In genomic region chr6:87870440-87870839, GRCm38 (mm10) we compare ENCODE assay signal across 31 mouse cellular contexts. TPM values are rescaled to one million over a fixed set of nuclear protein-coding genes. Genes with fewer than 3 reads are reported as not detected.
DNase-seq lines count a peak whose midpoint lies in the region; ATAC-seq lines count a peak whose summit lies in the region.
"Had no signal": no experiment of that assay in that cellular context is flagged by ENCODE, and none has a peak within 500 bp of the region (broad histone marks: within the 10 kb centered on the region; RNA-seq: fewer than 3 reads in every experiment).

No protein-coding gene starts in this region.

- no peak overlapping the region for H3K9ac ChIP-seq in liver, embryonic 11.5 days (ENCODE audit: low read depth, low read length)
- H3K9ac ChIP-seq in liver, embryonic 13.5 days, result peak overlapping the region; percentile 29; the same call in 1 of the 2 replicates
- no peak overlapping the region for H3K9ac ChIP-seq in liver, embryonic 16.5 days (ENCODE audit: low read depth, low read length)
- no peak overlapping the region for H3K9ac ChIP-seq in hindbrain, embryonic 14.5 days
- H3K9ac ChIP-seq: embryonic facial prominence, embryonic 13.5 days; forebrain, embryonic 13.5 days; heart, embryonic 15.5 days; hindbrain, embryonic 13.5 days had no signal

- no peaks in the 10 kb centered on the region for H3K36me3 ChIP-seq in liver, embryonic 11.5 days (ENCODE audit: control insufficient read depth, insufficient read depth, low read length)
- H3K36me3 ChIP-seq in liver, embryonic 13.5 days, result no peaks in the 10 kb centered on the region
- no peaks in the 10 kb centered on the region for H3K36me3 ChIP-seq in liver, embryonic 16.5 days (ENCODE audit: control insufficient read depth, insufficient read depth)
- H3K36me3 ChIP-seq in hindbrain, embryonic 14.5 days (replicated peaks; ENCODE audit: control insufficient read depth, insufficient read depth), result no peaks in the 10 kb centered on the region
- no peaks in the 10 kb centered on the region for H3K36me3 ChIP-seq in forebrain, embryonic 10.5 days (replicated peaks)
- H3K36me3 ChIP-seq: embryonic facial prominence, embryonic 10.5 days; embryonic facial prominence, embryonic 13.5 days; heart, embryonic 15.5 days; hindbrain, embryonic 10.5 days; hindbrain, embryonic 13.5 days had no signal

- 26% methylated on average over 1 of the region's 1 CpGs for WGBS in liver, embryonic 11.5 days
- 19% methylated on average over 1 of the region's 1 CpGs for WGBS in liver, embryonic 13.5 days (ENCODE audit: insufficient replicate concordance)
- 8% methylated on average over 1 of the region's 1 CpGs for WGBS in liver, embryonic 16.5 days (ENCODE audit: insufficient replicate concordance)
- WGBS in hindbrain, embryonic 14.5 days, result 79% methylated on average over 1 of the region's 1 CpGs
- 82% methylated on average over 1 of the region's 1 CpGs for WGBS in forebrain, embryonic 10.5 days

- no peaks in the 10 kb centered on the region for H3K9me3 ChIP-seq in liver, embryonic 11.5 days (ENCODE audit: control insufficient read depth, low read length)
- no peaks in the 10 kb centered on the region for H3K9me3 ChIP-seq in liver, embryonic 13.5 days (replicated peaks)
- H3K9me3 ChIP-seq in liver, embryonic 16.5 days (replicated peaks; ENCODE audit: control insufficient read depth, low read length), result no peaks in the 10 kb centered on the region
- no peaks in the 10 kb centered on the region for H3K9me3 ChIP-seq in hindbrain, embryonic 14.5 days (ENCODE audit: control insufficient read depth, low read length)
- H3K9me3 ChIP-seq in forebrain, embryonic 10.5 days, result no peaks in the 10 kb centered on the region
- H3K9me3 ChIP-seq: embryonic facial prominence, embryonic 10.5 days; embryonic facial prominence, embryonic 13.5 days; forebrain, embryonic 13.5 days; heart, embryonic 15.5 days; hindbrain, embryonic 10.5 days had no signal

- H3K4me1 ChIP-seq in liver, embryonic 11.5 days (replicated peaks; ENCODE audit: control insufficient read depth, insufficient read depth, low read length), result peaks cover 22% of the 10 kb centered on the region
- H3K4me1 ChIP-seq in liver, embryonic 13.5 days (replicated peaks), result peaks cover 62% of the 10 kb centered on the region
- peaks cover 38% of the 10 kb centered on the region for H3K4me1 ChIP-seq in liver, embryonic 16.5 days (ENCODE audit: control insufficient read depth, low read depth, low read length)
- H3K4me1 ChIP-seq in hindbrain, embryonic 14.5 days (replicated peaks; ENCODE audit: control insufficient read depth, insufficient read depth, low read length), result no peaks in the 10 kb centered on the region
- H3K4me1 ChIP-seq in forebrain, embryonic 10.5 days, result no peaks in the 10 kb centered on the region
- H3K4me1 ChIP-seq: embryonic facial prominence, embryonic 10.5 days; embryonic facial prominence, embryonic 13.5 days; forebrain, embryonic 13.5 days; hindbrain, embryonic 10.5 days; hindbrain, embryonic 13.5 days had no signal

- no peak overlapping the region for H3K4me3 ChIP-seq in liver, embryonic 11.5 days (ENCODE audit: low read depth, low read length)
- H3K4me3 ChIP-seq in liver, embryonic 13.5 days (replicated peaks), result no peak overlapping the region
- no peak overlapping the region for H3K4me3 ChIP-seq in liver, embryonic 16.5 days (ENCODE audit: low read depth, low read length)
- no peak overlapping the region for H3K4me3 ChIP-seq in hindbrain, embryonic 14.5 days (replicated peaks; ENCODE audit: low read length)
- no peak overlapping the region for H3K4me3 ChIP-seq in forebrain, embryonic 10.5 days
- H3K4me3 ChIP-seq: embryonic facial prominence, embryonic 10.5 days; embryonic facial prominence, embryonic 13.5 days; erythroblast, embryonic 14.5 days; forebrain, embryonic 13.5 days; heart, adult 2 months; heart, embryonic 15.5 days; hindbrain, embryonic 10.5 days; hindbrain, embryonic 13.5 days had no signal

- no peak for DNase-seq in liver, embryonic 11.5 days (ENCODE audit: low spot score)
- no peak for DNase-seq in liver
- no peak for DNase-seq in liver, embryonic 13.5 days
- DNase-seq in hindbrain, embryonic 14.5 days (ENCODE audit: low spot score), result no peak
- DNase-seq in forebrain, embryonic 10.5 days (ENCODE audit: extremely low spot score, low spot score), result no peak
- no peak for DNase-seq in thymus, postnatal 4 days
- DNase-seq: adrenal gland, adult 8-10 months; adrenal gland, postnatal 25 days; cerebellum, adult 11-12 months; cerebellum, adult 8-10 months; cerebellum, postnatal 10 days; cerebellum, postnatal 36 days; embryo, embryonic 11 days; gastrocnemius, postnatal 36 days; heart, adult 2 months; heart, postnatal 10 days; heart, postnatal 36 days had no signal

- peak; percentile 71 for ATAC-seq in liver, embryonic 11.5 days (replicated peaks; ENCODE audit: low FRiP score)
- ATAC-seq in liver, embryonic 13.5 days (ENCODE audit: low read depth), result peak; percentile 71
- ATAC-seq in liver, embryonic 16.5 days (ENCODE audit: low read depth), result peak; percentile 72
- no peak for ATAC-seq in hindbrain, embryonic 14.5 days (ENCODE audit: low FRiP score)
- ATAC-seq: activated CD4-positive, CD25-positive, alpha-beta regulatory T cell, adult 4 months; CD4-positive, CD25-positive, alpha-beta regulatory T cell, adult 4 months; forebrain, embryonic 13.5 days; forebrain, embryonic 16.5 days; hindbrain, postnatal 0 days; inflammation-experienced regulatory T-cells, adult 6 months had no signal

- no peaks in the 10 kb centered on the region for H3K27me3 ChIP-seq in liver, embryonic 11.5 days (replicated peaks; ENCODE audit: control insufficient read depth, insufficient read depth, low read length)
- no peaks in the 10 kb centered on the region for H3K27me3 ChIP-seq in liver, embryonic 13.5 days
- H3K27me3 ChIP-seq in liver, embryonic 16.5 days (ENCODE audit: control insufficient read depth, insufficient read depth, low read depth, low read length), result no peaks in the 10 kb centered on the region
- H3K27me3 ChIP-seq in hindbrain, embryonic 14.5 days (ENCODE audit: control insufficient read depth, insufficient read depth, low read length), result no peaks in the 10 kb centered on the region
- H3K27me3 ChIP-seq in forebrain, embryonic 10.5 days (ENCODE audit: poor library complexity, severe bottlenecking), result no peaks in the 10 kb centered on the region
- H3K27me3 ChIP-seq: embryonic facial prominence, embryonic 13.5 days; forebrain, embryonic 13.5 days; heart, embryonic 15.5 days; hindbrain, embryonic 13.5 days had no signal

- H3K27ac ChIP-seq in liver, embryonic 11.5 days (ENCODE audit: low read depth, low read length), result no peak overlapping the region
- H3K27ac ChIP-seq in liver, embryonic 13.5 days, result peak overlapping the region; percentile 68
- H3K27ac ChIP-seq in liver, embryonic 16.5 days (ENCODE audit: low read length), result no peak overlapping the region
- no peak overlapping the region for H3K27ac ChIP-seq in hindbrain, embryonic 14.5 days
- no peak overlapping the region for H3K27ac ChIP-seq in forebrain, embryonic 10.5 days
- H3K27ac ChIP-seq: embryonic facial prominence, embryonic 10.5 days; embryonic facial prominence, embryonic 13.5 days; forebrain, embryonic 13.5 days; heart, adult 2 months; heart, embryonic 15.5 days; hindbrain, embryonic 10.5 days; hindbrain, embryonic 13.5 days; hindbrain, postnatal 0 days had no signal

- no peak overlapping the region for H3K4me2 ChIP-seq in liver, embryonic 11.5 days
- H3K4me2 ChIP-seq in liver, embryonic 13.5 days, result no peak overlapping the region
- no peak overlapping the region for H3K4me2 ChIP-seq in liver, embryonic 16.5 days (ENCODE audit: low read depth, low read length)
- no peak overlapping the region for H3K4me2 ChIP-seq in hindbrain, embryonic 14.5 days (replicated peaks)
- H3K4me2 ChIP-seq: embryonic facial prominence, embryonic 13.5 days; forebrain, embryonic 13.5 days; heart, embryonic 11.5 days; heart, embryonic 15.5 days; hindbrain, embryonic 13.5 days had no signal

RNA-seq across cellular contexts. Expression of gene Copg1, which starts 17.2 kb away (rescaled TPM):
- 116 and 130 TPM in 2 replicates for polyA plus RNA-seq in liver, embryonic 11.5 days (2014; fragmentation: Nextera tagmentation; extraction: Ambion mirVana)
- polyA plus RNA-seq in liver, embryonic 13.5 days (2015; fragmentation: Nextera tagmentation; extraction: Ambion mirVana), result 56.9 and 66.9 TPM in 2 replicates
- polyA plus RNA-seq in liver, embryonic 16.5 days (2015; fragmentation: Nextera tagmentation; extraction: Ambion mirVana), result 58.1 and 59.3 TPM in 2 replicates
- 203 and 213 TPM in 2 replicates for polyA plus RNA-seq in hindbrain, embryonic 14.5 days (2014; fragmentation: Nextera tagmentation; extraction: Ambion mirVana)
- 152 and 155 TPM in 2 replicates for polyA plus RNA-seq in forebrain, embryonic 10.5 days (2016; fragmentation: Nextera tagmentation; extraction: Ambion mirVana)

RNA-seq across cellular contexts. Expression of gene Cnbp, which starts 19.5 kb away (rescaled TPM):
- polyA plus RNA-seq in liver, embryonic 11.5 days (2014; fragmentation: Nextera tagmentation; extraction: Ambion mirVana), result 1,371 and 1,468 TPM in 2 replicates
- 786 and 880 TPM in 2 replicates for polyA plus RNA-seq in liver, embryonic 13.5 days (2015; fragmentation: Nextera tagmentation; extraction: Ambion mirVana)
- polyA plus RNA-seq in liver, embryonic 16.5 days (2015; fragmentation: Nextera tagmentation; extraction: Ambion mirVana), result 486 and 530 TPM in 2 replicates
- 541 and 555 TPM in 2 replicates for polyA plus RNA-seq in hindbrain, embryonic 14.5 days (2014; fragmentation: Nextera tagmentation; extraction: Ambion mirVana)
- polyA plus RNA-seq in forebrain, embryonic 10.5 days (2016; fragmentation: Nextera tagmentation; extraction: Ambion mirVana), result 1,473 and 1,500 TPM in 2 replicates

RNA-seq across cellular contexts. Expression of gene Isy1, which starts 31.8 kb away (rescaled TPM):
- 84.8 and 89.0 TPM in 2 replicates for polyA plus RNA-seq in liver, embryonic 11.5 days (2014; fragmentation: Nextera tagmentation; extraction: Ambion mirVana)
- 51.5 and 63.6 TPM in 2 replicates for polyA plus RNA-seq in liver, embryonic 13.5 days (2015; fragmentation: Nextera tagmentation; extraction: Ambion mirVana)
- polyA plus RNA-seq in liver, embryonic 16.5 days (2015; fragmentation: Nextera tagmentation; extraction: Ambion mirVana), result 17.5 and 24.2 TPM in 2 replicates
- polyA plus RNA-seq in hindbrain, embryonic 14.5 days (2014; fragmentation: Nextera tagmentation; extraction: Ambion mirVana), result 21.1 and 21.7 TPM in 2 replicates
- polyA plus RNA-seq in forebrain, embryonic 10.5 days (2016; fragmentation: Nextera tagmentation; extraction: Ambion mirVana), result 76.4 and 78.6 TPM in 2 replicates

RNA-seq across cellular contexts. Expression of gene Gm45140, which starts 34.8 kb away (rescaled TPM):
- 5.6 and 7.8 TPM in 2 replicates for polyA plus RNA-seq in liver, embryonic 11.5 days (2014; fragmentation: Nextera tagmentation; extraction: Ambion mirVana)
- 3.5 and 5.8 TPM in 2 replicates for polyA plus RNA-seq in liver, embryonic 13.5 days (2015; fragmentation: Nextera tagmentation; extraction: Ambion mirVana)
- 4.5 and 4.6 TPM in 2 replicates for polyA plus RNA-seq in liver, embryonic 16.5 days (2015; fragmentation: Nextera tagmentation; extraction: Ambion mirVana)
- polyA plus RNA-seq in hindbrain, embryonic 14.5 days (2014; fragmentation: Nextera tagmentation; extraction: Ambion mirVana), result 1.1 and 5.8 TPM in 2 replicates
- polyA plus RNA-seq in forebrain, embryonic 10.5 days (2016; fragmentation: Nextera tagmentation; extraction: Ambion mirVana), result 2.1 TPM in 2 replicates

RNA-seq across cellular contexts. Expression of gene Hmces, which starts 43.3 kb away (rescaled TPM):
- polyA plus RNA-seq in liver, embryonic 11.5 days (2014; fragmentation: Nextera tagmentation; extraction: Ambion mirVana), result 41.7 and 42.7 TPM in 2 replicates
- polyA plus RNA-seq in liver, embryonic 13.5 days (2015; fragmentation: Nextera tagmentation; extraction: Ambion mirVana), result 23.1 and 24.9 TPM in 2 replicates
- 14.9 and 17.5 TPM in 2 replicates for polyA plus RNA-seq in liver, embryonic 16.5 days (2015; fragmentation: Nextera tagmentation; extraction: Ambion mirVana)
- polyA plus RNA-seq in hindbrain, embryonic 14.5 days (2014; fragmentation: Nextera tagmentation; extraction: Ambion mirVana), result 36.6 and 38.5 TPM in 2 replicates
- polyA plus RNA-seq in forebrain, embryonic 10.5 days (2016; fragmentation: Nextera tagmentation; extraction: Ambion mirVana), result 61.5 and 65.3 TPM in 2 replicates
